Mouse (Mus musculus): Measurements from ENCODE around the gene Knstrn. TPM values are rescaled to one million over a fixed set of nuclear protein-coding genes. Genes with fewer than 3 reads are reported as not detected.

Knstrn gene
- total and polyA plus RNA-seq, 3 experiments: 80.6 to 138 (median 132) TPM

DNA sequence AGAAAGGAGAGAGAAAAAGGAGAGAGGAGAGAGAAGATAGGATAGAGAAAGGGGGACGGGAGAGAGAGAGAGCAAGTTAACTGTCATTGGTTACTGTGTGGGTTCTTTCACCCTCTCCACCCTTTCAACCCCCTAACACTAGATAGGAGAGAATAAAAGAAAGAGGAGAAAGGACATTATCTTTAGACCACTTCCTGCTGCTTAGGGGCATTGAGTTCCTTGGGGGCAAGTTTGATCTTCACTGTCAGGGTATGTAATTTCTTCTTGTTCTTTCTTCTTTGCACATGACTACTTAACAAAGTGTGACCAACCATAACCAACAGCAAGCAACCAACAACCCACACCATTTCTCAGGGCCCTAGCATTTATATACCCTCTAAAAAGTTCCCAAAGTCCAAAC lies 1.1 kb upstream of the Knstrn start:
- peak; percentile 60 for DNase-seq (ENCODE audit: low read depth, low spot score)
- Histone ChIP-seq H3K27me3 (ENCODE audit: control insufficient read depth in 1 of 2, insufficient read depth in 2 of 2, low read length in 2 of 2) (no peaks in the 10 kb centered on the region), H3K27ac (ENCODE audit: control insufficient read depth, low read depth, low read length) (peak overlapping the region; percentile 83), H3K4me3 (ENCODE audit: control insufficient read depth in 1 of 2, insufficient read depth in 1 of 2, low read depth in 2 of 2, low read length in 2 of 2) (no peak overlapping the region; a peak in 1 of 4 replicates), H3K9me3 (replicated peaks; ENCODE audit: insufficient read depth, low read length) (no peaks in the 10 kb centered on the region), H3K4me1 (ENCODE audit: control insufficient read depth in 1 of 2, insufficient read depth in 2 of 2, low read length in 2 of 2) (peaks cover 12 to 25% of the 10 kb centered on the region in 2 experiments), H3K9ac (ENCODE audit: control insufficient read depth, low read depth, low read length, poor library complexity, severe bottlenecking) (peak overlapping the region; percentile 20; the same call in 1 of the 2 replicates), H3K79me2 (ENCODE audit: control insufficient read depth, insufficient read depth, low read length, poor library complexity) (peaks cover 8% of the 10 kb centered on the region), H3K36me3 (ENCODE audit: control insufficient read depth in 1 of 2, insufficient read depth in 2 of 2, low read length in 2 of 2) (peaks cover 3 to 26% of the 10 kb centered on the region in 2 experiments)
- no peak for TF ChIP-seq TCF12 (IDR thresholded peaks at IDR 0.05; ENCODE audit: low read depth, low read length)
- TF ChIP-seq TBP (IDR thresholded peaks at IDR 0.05; ENCODE audit: low read depth, low read length): peak; percentile 68
- no peak for TF ChIP-seq ZNF384 (IDR thresholded peaks at IDR 0.05; ENCODE audit: low read depth, low read length)
- TF ChIP-seq MYB (IDR thresholded peaks at IDR 0.05; ENCODE audit: low read depth, low read length): no peak
- 0 out of 2 replicates have a peak, but pooled peaks have one; percentile 28 for TF ChIP-seq MAZ (IDR thresholded peaks at IDR 0.05; ENCODE audit: low read depth, low read length)
- TF ChIP-seq SIN3A (IDR thresholded peaks at IDR 0.05; ENCODE audit: low read length): 0 out of 2 replicates have a peak, but pooled peaks have one; percentile 19
- TF ChIP-seq MAFK (IDR thresholded peaks at IDR 0.05; ENCODE audit: borderline replicate concordance, low read depth, low read length): no peak
- peak; percentile 37; the same call in 1 of the 2 replicates for TF ChIP-seq ETS1 (IDR thresholded peaks at IDR 0.05; ENCODE audit: low read depth, low read length)
- no peak; the same call in 1 of the 2 replicates for TF ChIP-seq ZMIZ1 (IDR thresholded peaks at IDR 0.05; ENCODE audit: low read depth, low read length)
- TF ChIP-seq JUND (IDR thresholded peaks at IDR 0.05; ENCODE audit: low read depth, low read length): 0 out of 2 replicates have a peak, but pooled peaks have one; percentile 15
- no peak for TF ChIP-seq NRF1 (IDR thresholded peaks at IDR 0.05; ENCODE audit: insufficient read depth, low read depth, low read length, poor library complexity, severe bottlenecking)
- TF ChIP-seq POLR2AphosphoS5 (IDR thresholded peaks at IDR 0.05; ENCODE audit: borderline replicate concordance, low read depth, low read length): no peak
- TF ChIP-seq NELFE (IDR thresholded peaks at IDR 0.05; ENCODE audit: low read depth, low read length): peak; percentile 41; the same call in 1 of the 2 replicates
- TF ChIP-seq EP300 (IDR thresholded peaks at IDR 0.05; ENCODE audit: low read depth in 1 of 2, low read length in 2 of 2): peak; percentile 69 to 76
- TF ChIP-seq RAD21 (IDR thresholded peaks at IDR 0.05; ENCODE audit: low read depth, low read length): no peak
- TF ChIP-seq POLR2A (IDR thresholded peaks at IDR 0.05; ENCODE audit: control insufficient read depth in 1 of 2, insufficient read depth in 1 of 2, low read depth in 1 of 2, low read length in 2 of 2, poor library complexity in 1 of 2): peak in 1 of 2 experiments; percentile 38; a peak in 1 of 4 replicates
- no peak for TF ChIP-seq MAX (IDR thresholded peaks at IDR 0.05; ENCODE audit: low read length)
- TF ChIP-seq GATA1 (IDR thresholded peaks at IDR 0.05; ENCODE audit: low read depth, low read length): peak; percentile 68
- 0 out of 2 replicates have a peak, but pooled peaks have one; percentile 34 for TF ChIP-seq MXI1 (IDR thresholded peaks at IDR 0.05; ENCODE audit: low read depth, low read length)
- 0 out of 2 replicates have a peak, but pooled peaks have one; percentile 36 for TF ChIP-seq MYC (IDR thresholded peaks at IDR 0.05; ENCODE audit: low read depth, low read length)
- no peak for TF ChIP-seq TAL1 (IDR thresholded peaks at IDR 0.05; ENCODE audit: low read length)

DNA sequence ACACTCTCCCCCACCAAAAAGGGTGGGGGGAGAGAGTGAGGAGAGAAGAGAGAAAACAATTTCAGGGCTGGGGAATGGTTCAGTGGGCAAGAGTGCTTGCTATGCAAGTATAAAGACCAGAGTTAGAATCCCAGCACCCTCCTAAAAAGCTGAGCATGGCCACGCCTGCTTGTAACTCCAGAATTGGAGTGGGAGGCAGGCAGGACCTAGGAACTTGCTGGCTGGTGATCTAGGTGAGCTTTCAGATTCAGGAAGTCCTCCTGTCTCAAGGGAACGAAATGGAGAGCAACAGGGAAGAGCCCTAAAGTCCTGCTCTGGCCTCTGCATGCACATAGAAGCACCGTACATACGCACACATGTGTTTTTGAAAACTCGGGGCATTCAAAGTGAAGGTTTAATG lies 9.0 kb downstream of the Knstrn start:
- DNase-seq (ENCODE audit: low read depth, low spot score): no peak
- no peak for TF ChIP-seq KAT2A (conservative IDR thresholded peaks at IDR 0.05; ENCODE audit: low read depth, low read length)
- TF ChIP-seq GATA1 (IDR thresholded peaks at IDR 0.05; ENCODE audit: low read depth, low read length): no peak
- no peak for TF ChIP-seq MAFK (IDR thresholded peaks at IDR 0.05; ENCODE audit: borderline replicate concordance, low read depth, low read length)

More for the DNA sequence above, 9.0 kb downstream of the Knstrn start:
- Histone ChIP-seq H3K79me2 (ENCODE audit: control insufficient read depth, insufficient read depth, low read length, poor library complexity) (no peaks in the 10 kb centered on the region), H3K9me3 (replicated peaks; ENCODE audit: insufficient read depth, low read length) (no peaks in the 10 kb centered on the region), H3K27ac (ENCODE audit: control insufficient read depth, low read depth, low read length) (no peak overlapping the region), H3K36me3 (ENCODE audit: control insufficient read depth in 1 of 2, insufficient read depth in 2 of 2, low read length in 2 of 2) (peaks cover 0 to 33% of the 10 kb centered on the region in 2 experiments; a peak in 2 of 4 replicates), H3K4me3 (ENCODE audit: control insufficient read depth in 1 of 2, insufficient read depth in 1 of 2, low read depth in 2 of 2, low read length in 2 of 2) (no peak overlapping the region), H3K4me1 (ENCODE audit: control insufficient read depth in 1 of 2, insufficient read depth in 2 of 2, low read length in 2 of 2) (no peaks in the 10 kb centered on the region), H3K9ac (ENCODE audit: control insufficient read depth, low read depth, low read length, poor library complexity, severe bottlenecking) (no peak overlapping the region), H3K27me3 (ENCODE audit: control insufficient read depth in 1 of 2, insufficient read depth in 2 of 2, low read length in 2 of 2) (no peaks in the 10 kb centered on the region)

Data from MEL (cell line).